Mouse (Mus musculus) forebrain, postnatal 0 days (tissue): ENCODE measurements at regions not wholly inside any gene's neighbourhood (a gene's known extent, or its start where the extent isn't known, plus 50 kb on each side); places are given as distances from the start of the nearest gene placed in this dataset.

ENCODE experiments used
- ATAC-seq: fragments of 200-750 bp; cut with Nextera tagmentation; 2 replicates; pipeline ENCODE4 v1.8.0; 2017; ENCODE audit warnings: mild to moderate bottlenecking, moderate library complexity
- DNase-seq: peaks from one replicate; pipeline ENCODE4 v3.0.0-alpha.2; 2015
- H3K27ac ChIP-seq: fragments of 300-500 bp; sonication (generic); 2 replicates; pipeline ENCODE4 v1.5.1; 2014; ENCODE audit warnings: low read depth, mild to moderate bottlenecking, antibody characterized with exemption, low read length, moderate library complexity, mixed read lengths
- H3K27me3 ChIP-seq: fragments of 300-500 bp; sonication (generic); 2 replicates; pipeline ENCODE4 v1.6.1; 2014; ENCODE audit warnings: mild to moderate bottlenecking, low read length, mixed read lengths; ENCODE audit not compliant: insufficient read depth
- H3K36me3 ChIP-seq: fragments of 300-500 bp; sonication (generic); 2 replicates; pipeline ENCODE4 v1.6.1; 2014; ENCODE audit warnings: mild to moderate bottlenecking, moderate library complexity; ENCODE audit not compliant: insufficient read depth
- H3K4me1 ChIP-seq: fragments of 300-500 bp; sonication (generic); 2 replicates; pipeline ENCODE4 v1.6.1; 2014; ENCODE audit warnings: antibody characterized with exemption; ENCODE audit not compliant: insufficient read depth
- H3K4me2 ChIP-seq: fragments of 300-500 bp; sonication (generic); 2 replicates; pipeline ENCODE4 v1.6.1; 2014; ENCODE audit warnings: low read depth, mild to moderate bottlenecking, moderate library complexity
- H3K4me3 ChIP-seq: fragments of 300-500 bp; sonication (generic); 2 replicates; pipeline ENCODE4 v1.5.1; 2014; ENCODE audit warnings: low read depth, low read length, mixed read lengths
- H3K9ac ChIP-seq: fragments of 300-500 bp; sonication (generic); 2 replicates; pipeline ENCODE4 v1.6.1; 2014; ENCODE audit warnings: mild to moderate bottlenecking
- H3K9me3 ChIP-seq: fragments of 300-500 bp; sonication (generic); 2 replicates; pipeline ENCODE4 v1.6.1; 2016; ENCODE audit warnings: low read length
- CTCF ChIP-seq: sonication (generic); IDR thresholded peaks from 2 replicates; pipeline ENCODE4 v1.5.1; 2016; ENCODE audit warnings: antibody characterized with exemption, control low read depth, low read depth
- WGBS: fragments of 180-500 bp; shearing (Covaris S2); extraction: QIAGEN DNeasy Blood & Tissue Kit; methylation state at CpG from one replicate; pipeline ENCODE4 v1.1.7; 2014; 5-methylcytosine and 5-hydroxymethylcytosine counted together

DNA sequence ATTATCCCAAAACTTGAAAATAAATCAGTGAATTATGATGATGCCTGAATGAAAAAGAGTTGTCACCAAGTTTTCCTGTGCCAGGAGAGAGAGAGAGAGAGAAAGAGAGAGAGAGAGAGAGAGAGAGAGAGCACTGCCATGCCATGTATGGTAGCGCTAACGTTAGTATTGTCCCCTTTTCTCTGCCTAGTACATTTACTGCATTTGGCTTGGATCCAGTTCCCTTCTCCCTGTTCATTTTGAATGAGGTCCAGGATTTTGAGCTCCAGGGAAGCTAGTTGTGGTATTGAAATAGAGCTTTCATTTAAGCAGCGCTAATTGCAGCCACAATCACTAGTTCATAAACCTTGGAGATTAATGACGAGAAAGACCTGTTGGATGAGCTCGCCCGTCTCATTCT lies 323.4 kb upstream of the Tecrl start:
- WGBS: 29% methylated on average over 6 of the region's 6 CpGs
- no peak overlapping the region for H3K4me3 ChIP-seq
- ATAC-seq (peak; percentile 48; the same call in 1 of the 2 replicates), DNase-seq (peak; percentile 45)
- no peak for TF ChIP-seq CTCF
- no peak overlapping the region for H3K9ac ChIP-seq
- peak overlapping the region; percentile 13; the same call in 1 of the 2 replicates for H3K4me2 ChIP-seq
- no peak overlapping the region for H3K27ac ChIP-seq
- no peaks in the 10 kb centered on the region for H3K27me3 ChIP-seq
- H3K9me3 ChIP-seq: no peaks in the 10 kb centered on the region
- H3K4me1 ChIP-seq: no peaks in the 10 kb centered on the region
- H3K36me3 ChIP-seq: no peaks in the 10 kb centered on the region

DNA sequence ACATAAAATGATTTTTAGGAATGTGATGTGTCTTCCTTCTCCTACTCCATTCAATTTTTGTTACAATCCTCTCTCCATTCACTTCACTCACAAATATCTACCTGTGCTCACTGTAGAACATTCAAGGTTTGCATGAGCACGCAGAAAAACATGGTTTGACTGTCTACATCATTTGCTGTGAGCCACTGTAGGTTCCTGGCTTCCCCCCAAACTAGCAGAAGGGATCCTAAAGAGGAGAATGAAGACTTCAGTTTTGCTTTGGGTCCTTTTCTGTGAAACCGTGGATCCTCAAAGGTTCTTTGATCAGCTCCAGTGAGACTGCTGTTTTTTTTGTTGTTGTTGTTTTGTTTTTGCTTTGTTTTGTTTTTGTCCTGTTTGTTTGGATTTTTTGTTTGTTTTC lies 304.1 kb upstream of the Tecrl start:
- Histone ChIP-seq H3K9ac (no peak overlapping the region), H3K27me3 (no peaks in the 10 kb centered on the region), H3K27ac (no peak overlapping the region), H3K4me1 (no peaks in the 10 kb centered on the region), H3K4me2 (no peak overlapping the region), H3K4me3 (no peak overlapping the region), H3K36me3 (no peaks in the 10 kb centered on the region), H3K9me3 (no peaks in the 10 kb centered on the region)
- WGBS: 54% methylated on average over 2 of the region's 2 CpGs
- no peak for ATAC-seq
- no peak for DNase-seq
- TF ChIP-seq CTCF: no peak

DNA sequence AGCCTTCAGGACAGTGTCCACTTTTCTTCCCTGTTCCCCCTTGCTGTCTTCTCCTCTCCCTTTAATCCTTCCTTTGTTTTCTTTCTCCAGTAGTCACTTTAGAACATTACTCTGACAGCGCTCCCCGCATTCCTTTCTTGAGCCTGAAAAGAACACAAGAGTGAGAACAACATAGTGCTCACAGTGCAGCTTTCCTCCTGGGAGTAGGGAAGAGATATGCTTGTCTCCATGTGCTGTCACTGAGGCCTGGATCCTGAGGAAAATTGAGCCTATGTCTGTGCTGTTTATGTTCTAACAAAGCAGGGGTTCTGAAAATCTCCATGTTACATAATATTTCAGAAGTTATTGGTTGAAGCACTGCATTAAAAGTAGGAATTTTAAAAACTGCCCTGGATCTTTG lies 296.3 kb upstream of the Tecrl start:
- H3K4me3 ChIP-seq: no peak overlapping the region
- 5% methylated on average over 2 of the region's 2 CpGs for WGBS
- no peak for ATAC-seq
- H3K4me1 ChIP-seq: no peaks in the 10 kb centered on the region
- no peak overlapping the region for H3K27ac ChIP-seq
- H3K9me3 ChIP-seq: no peaks in the 10 kb centered on the region
- no peak for TF ChIP-seq CTCF
- H3K36me3 ChIP-seq: no peaks in the 10 kb centered on the region
- DNase-seq: no peak
- H3K27me3 ChIP-seq: no peaks in the 10 kb centered on the region
- no peak overlapping the region for H3K9ac ChIP-seq
- no peak overlapping the region for H3K4me2 ChIP-seq

DNA sequence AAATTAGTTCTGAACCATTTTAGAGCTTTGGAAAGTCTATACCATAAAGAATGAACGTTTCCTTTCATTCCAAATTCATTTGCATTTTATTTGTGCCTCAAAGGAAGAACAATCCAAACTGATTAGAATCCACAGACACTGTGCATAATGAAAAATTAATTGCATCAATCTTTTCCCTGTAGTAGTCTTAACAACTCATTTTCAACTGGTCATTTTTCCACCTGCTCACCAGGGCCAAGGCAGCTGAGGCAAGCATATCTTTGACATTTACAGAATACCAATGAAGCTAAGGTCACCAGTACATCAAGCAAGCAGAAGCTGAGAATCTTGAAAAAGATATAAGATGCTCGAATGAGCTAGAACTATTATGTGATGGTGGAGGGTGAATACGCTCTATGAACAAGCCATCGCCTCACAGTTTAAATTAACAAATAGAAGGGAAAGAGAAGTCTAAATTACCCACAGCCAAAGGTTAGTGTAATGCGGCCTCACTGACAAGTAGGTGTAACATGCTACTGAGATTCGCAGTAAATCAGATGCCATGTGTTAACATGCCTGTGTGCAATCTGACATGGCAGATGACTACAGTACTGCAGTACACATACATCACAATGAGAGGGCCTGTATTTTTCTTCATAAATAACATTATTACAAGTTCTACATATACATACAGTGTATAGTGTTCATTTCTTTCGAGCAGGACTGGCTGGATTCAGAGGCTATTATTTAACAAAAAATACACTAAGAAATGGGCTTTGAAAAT lies 267.8 kb upstream of the Tecrl start:
- WGBS: 57% methylated on average over 7 of the region's 7 CpGs
- H3K4me2 ChIP-seq: no peak overlapping the region
- H3K27me3 ChIP-seq: no peaks in the 10 kb centered on the region
- ATAC-seq (no peak), DNase-seq (no peak)
- no peaks in the 10 kb centered on the region for H3K36me3 ChIP-seq
- TF ChIP-seq CTCF: no peak
- no peak overlapping the region for H3K9ac ChIP-seq
- no peaks in the 10 kb centered on the region for H3K4me1 ChIP-seq
- no peak overlapping the region for H3K4me3 ChIP-seq
- H3K27ac ChIP-seq: no peak overlapping the region
- H3K9me3 ChIP-seq: no peaks in the 10 kb centered on the region

DNA sequence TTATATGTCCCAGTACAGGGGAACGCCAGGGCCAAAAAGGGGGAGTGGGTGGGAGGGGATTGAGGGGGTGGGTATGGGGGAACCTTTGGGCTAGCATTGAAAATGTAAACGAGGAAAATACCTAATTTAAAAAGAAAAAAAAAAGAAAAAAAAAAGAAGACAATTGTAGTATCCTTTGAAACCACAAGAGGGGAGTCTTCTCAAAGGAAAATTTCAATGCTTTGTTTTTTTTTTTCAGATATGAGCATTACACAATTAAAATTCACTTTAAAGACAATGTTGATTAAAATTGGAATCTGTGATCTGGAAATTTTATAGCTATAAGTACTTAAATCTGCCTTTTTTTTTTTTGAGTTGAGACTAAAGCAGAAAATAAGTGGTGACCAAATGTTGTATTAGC lies 255.8 kb upstream of the Tecrl start:
- H3K4me1 ChIP-seq: no peaks in the 10 kb centered on the region
- WGBS: 25% methylated on average over 2 of the region's 2 CpGs
- no peaks in the 10 kb centered on the region for H3K9me3 ChIP-seq
- H3K36me3 ChIP-seq: no peaks in the 10 kb centered on the region
- no peak overlapping the region for H3K4me3 ChIP-seq
- H3K9ac ChIP-seq: no peak overlapping the region
- H3K4me2 ChIP-seq: no peak overlapping the region
- ATAC-seq (no peak), DNase-seq (peak; percentile 7)
- peak; percentile 39 for TF ChIP-seq CTCF
- H3K27me3 ChIP-seq: no peaks in the 10 kb centered on the region
- H3K27ac ChIP-seq: no peak overlapping the region

DNA sequence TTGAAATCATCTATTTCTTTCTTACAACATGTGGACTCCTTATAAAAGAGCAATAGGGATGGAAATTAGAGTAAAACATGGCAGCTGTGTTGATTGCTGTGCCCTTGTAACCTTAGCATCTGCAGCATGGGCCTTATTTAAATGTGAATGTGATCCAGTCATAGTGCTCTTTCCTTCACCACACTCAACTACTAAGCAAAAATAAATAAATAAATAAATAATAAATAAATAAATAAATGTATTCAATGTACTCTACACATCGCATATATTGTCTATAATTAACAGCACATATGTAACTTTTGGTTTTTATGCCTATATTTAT lies 238.3 kb upstream of the Tecrl start:
- H3K9ac ChIP-seq: no peak overlapping the region
- no peak for TF ChIP-seq CTCF
- H3K4me2 ChIP-seq: no peak overlapping the region
- DNase-seq: no peak
- no peaks in the 10 kb centered on the region for H3K36me3 ChIP-seq
- no peaks in the 10 kb centered on the region for H3K27me3 ChIP-seq
- no peaks in the 10 kb centered on the region for H3K4me1 ChIP-seq
- 64% methylated on average over 1 of the region's 1 CpGs for WGBS
- H3K4me3 ChIP-seq: no peak overlapping the region
- peak; percentile 78 for ATAC-seq
- no peaks in the 10 kb centered on the region for H3K9me3 ChIP-seq
- no peak overlapping the region for H3K27ac ChIP-seq

DNA sequence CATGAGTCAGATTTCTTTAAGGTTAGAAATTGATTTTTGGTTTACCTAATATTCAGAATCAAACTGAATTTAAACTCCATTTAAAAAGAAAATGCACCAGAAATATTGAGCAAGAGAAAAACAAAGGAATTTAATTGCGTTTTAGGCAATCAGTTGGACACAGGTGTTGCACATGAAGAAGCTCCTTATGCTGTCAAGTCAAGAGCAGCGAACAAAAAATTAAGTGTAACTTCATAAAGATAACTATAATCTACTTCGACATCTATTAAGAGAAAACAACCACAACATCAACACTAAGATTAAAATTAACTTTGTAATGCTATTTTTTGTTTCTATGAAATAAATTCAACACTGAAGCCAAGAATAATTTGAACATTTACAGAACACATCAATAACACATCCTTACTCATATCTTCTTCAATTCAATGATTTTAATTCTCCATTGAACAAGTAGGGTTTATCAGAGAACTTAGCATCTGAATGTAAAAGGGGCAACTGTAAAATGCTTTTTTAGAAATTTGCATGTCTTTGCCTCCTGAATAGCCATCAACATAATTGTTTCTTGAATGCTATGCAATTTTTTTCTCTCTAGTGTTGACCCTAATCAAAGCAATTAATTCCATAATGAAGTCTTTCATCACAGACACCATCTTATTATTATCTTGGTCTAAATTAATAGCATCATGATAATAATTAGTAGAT lies 237.7 kb upstream of the Tecrl start:
- H3K27me3 ChIP-seq: no peaks in the 10 kb centered on the region
- H3K27ac ChIP-seq: no peak overlapping the region
- no peak overlapping the region for H3K4me3 ChIP-seq
- DNase-seq (no peak), ATAC-seq (peak; percentile 25; the same call in 1 of the 2 replicates)
- no peaks in the 10 kb centered on the region for H3K36me3 ChIP-seq
- H3K9me3 ChIP-seq: no peaks in the 10 kb centered on the region
- H3K4me1 ChIP-seq: no peaks in the 10 kb centered on the region
- no peak overlapping the region for H3K4me2 ChIP-seq
- WGBS: 74% methylated on average over 3 of the region's 3 CpGs
- TF ChIP-seq CTCF: no peak
- no peak overlapping the region for H3K9ac ChIP-seq
